Mouse (Mus musculus) megakaryocyte progenitor cell, adult 5-6 weeks (primary cell): ENCODE results near the gene Vsir. TPM values are rescaled to one million over a fixed set of nuclear protein-coding genes. Genes with fewer than 3 reads are reported as not detected.

Experiments
- ATAC-seq: replicated peaks from 2 replicates; pipeline ENCODE4 v1.8.0; 2016; ENCODE audit warnings: mild to moderate bottlenecking, moderate TSS enrichment, inconsistent platforms; ENCODE audit not compliant: poor library complexity
- total RNA-seq, 2 experiments: library from RNA; stranded (forward) in 1 of 2; stranded (reverse) in 1 of 2; fragments of 157-497, 149-512 nt in 1 of 2; fragments of 200-1000 nt in 1 of 2; gene quantifications; 2 replicates each; pipeline versions ENCODE4 v1.2.3 to v1.2.4; 2015 to 2017

Gene Vsir
- total RNA-seq (2015) (43.4 and 55.3 TPM in 2 replicates), total RNA-seq (2017) (119 and 123 TPM in 2 replicates)

GRCm38 (mm10) chr10:60346701-60347405 is at the start of gene Vsir:
Vsir (plus strand) TSS chr10:60346851.
- peak; percentile 58 for ATAC-seq

GRCm38 (mm10) chr10:60299636-60300035 is 47.0 kb upstream of the Vsir start:
- no peak for ATAC-seq

GRCm38 (mm10) chr10:60303419-60303818 is 43.2 kb upstream of the Vsir start:
- no peak for ATAC-seq

- ATAC-seq, result peak; percentile 97
Observed at GRCm38 (mm10) chr10:60304854-60305628, 41.6 kb upstream of the Vsir start.

GRCm38 (mm10) chr10:60310629-60311028 is 36.0 kb upstream of the Vsir start:
- ATAC-seq, result no peak

- no peak for ATAC-seq
Observed at GRCm38 (mm10) chr10:60313606-60314005, 33.0 kb upstream of the Vsir start.

GRCm38 (mm10) chr10:60316166-60316565 is 30.5 kb upstream of the Vsir start:
- peak; percentile 55 for ATAC-seq

GRCm38 (mm10) chr10:60328963-60329650 is 17.5 kb upstream of the Vsir start:
- peak; percentile 80 for ATAC-seq

GRCm38 (mm10) chr10:60334583-60334982 is 12.1 kb upstream of the Vsir start:
- ATAC-seq, result peak; percentile 39; the same call in 1 of the 2 replicates

- no peak for ATAC-seq
Observed at GRCm38 (mm10) chr10:60335021-60335420, 11.6 kb upstream of the Vsir start.

GRCm38 (mm10) chr10:60341528-60341927 is 5.1 kb upstream of the Vsir start:
- ATAC-seq, result peak; percentile 43

- peak; percentile 71 for ATAC-seq
Observed at GRCm38 (mm10) chr10:60344111-60344510, 2.5 kb upstream of the Vsir start.

GRCm38 (mm10) chr10:60346056-60346455 is 595 bp upstream of the Vsir start:
- no peak for ATAC-seq

- ATAC-seq, result no peak
Observed at GRCm38 (mm10) chr10:60347768-60348610, 1.3 kb downstream of the Vsir start.

- ATAC-seq, result peak; percentile 49
Observed at GRCm38 (mm10) chr10:60349056-60349455, 2.4 kb downstream of the Vsir start.

- no peak for ATAC-seq
Observed at GRCm38 (mm10) chr10:60349644-60350043, 3.0 kb downstream of the Vsir start.

GRCm38 (mm10) chr10:60350077-60350804 is 3.6 kb downstream of the Vsir start:
- no peak for ATAC-seq

- ATAC-seq, result peak; percentile 42
Observed at GRCm38 (mm10) chr10:60350805-60351167, 4.1 kb downstream of the Vsir start.

- no peak for ATAC-seq
Observed at GRCm38 (mm10) chr10:60351248-60351647, 4.6 kb downstream of the Vsir start.
